ENCODE assay signal across 8 mouse cellular contexts in genomic region chr4:155944271-155944670, GRCm38 (mm10). TPM values are rescaled to one million over a fixed set of nuclear protein-coding genes. Genes with fewer than 3 reads are reported as not detected.
DNase-seq lines count a peak whose midpoint lies in the region; ATAC-seq and TF ChIP-seq lines count a peak whose summit lies in the region.

No protein-coding gene starts in this region.

- H3K4me3 ChIP-seq in spleen, adult 2 months (ENCODE audit: extremely low read depth, insufficient read depth, insufficient read length), result peak overlapping the region; percentile 88
- H3K4me3 ChIP-seq in kidney, embryonic 14.5 days (ENCODE audit: low read length), result peak overlapping the region; percentile 99
- H3K4me3 ChIP-seq in midbrain, embryonic 11.5 days (ENCODE audit: low read depth, low read length), result peak overlapping the region; percentile 99

- WGBS in spleen, adult 2 months, result 0% methylated on average over 17 of the region's 17 CpGs
- under 1% methylated on average over 17 of the region's 17 CpGs for WGBS in kidney, embryonic 14.5 days
- WGBS in midbrain, embryonic 11.5 days, result under 1% methylated on average over 17 of the region's 17 CpGs

- peak overlapping the region; percentile 87 for H3K4me2 ChIP-seq in kidney, embryonic 14.5 days (replicated peaks; ENCODE audit: low read depth, low read length)
- H3K4me2 ChIP-seq in midbrain, embryonic 11.5 days, result peak overlapping the region; percentile 83

- ATAC-seq in erythroblast, adult 5-6 weeks (replicated peaks; ENCODE audit: low FRiP score, poor library complexity, severe bottlenecking), result peak; percentile 33; the same call in 1 of the 2 replicates
- 0 out of 2 replicates have a peak, but pooled peaks have one; percentile 3 for ATAC-seq in kidney, embryonic 14.5 days (ENCODE audit: low FRiP score, low TSS enrichment)
- ATAC-seq in midbrain, embryonic 11.5 days (ENCODE audit: low FRiP score), result peak; percentile 10; the same call in 1 of the 2 replicates

- H3K9me3 ChIP-seq in kidney, embryonic 14.5 days (ENCODE audit: control insufficient read depth, low read length), result no peaks in the 10 kb centered on the region
- no peaks in the 10 kb centered on the region for H3K9me3 ChIP-seq in midbrain, embryonic 11.5 days (ENCODE audit: control insufficient read depth, low read length)

- H3K36me3 ChIP-seq in spleen, adult 2 months (ENCODE audit: control insufficient read depth, insufficient read depth, low read length), result peaks cover 10% of the 10 kb centered on the region
- H3K36me3 ChIP-seq in kidney, embryonic 14.5 days (ENCODE audit: control insufficient read depth, insufficient read depth, low read length), result peaks cover 30% of the 10 kb centered on the region
- peaks cover 3% of the 10 kb centered on the region; the same call in 1 of the 2 replicates for H3K36me3 ChIP-seq in midbrain, embryonic 11.5 days (ENCODE audit: control insufficient read depth, insufficient read depth, low read length)

- no peak for DNase-seq in spleen, adult 2 months (ENCODE audit: low read depth in 1 of 2, low spot score in 2 of 2)
- DNase-seq in spleen, postnatal 4 days (ENCODE audit: low spot score in 2 of 2), result no peak
- peak; percentile 90 for DNase-seq in midbrain, embryonic 11.5 days (ENCODE audit: low spot score, missing footprints)
- no peak for DNase-seq in right cerebral cortex, postnatal 14 days
- DNase-seq in layer of hippocampus, adult 11-12 months (ENCODE audit: low spot score), result no peak
- DNase-seq in urinary bladder, postnatal 10 days (ENCODE audit: low spot score), result no peak

- no peak overlapping the region for H3K27ac ChIP-seq in spleen, adult 2 months (ENCODE audit: insufficient read depth, low read length)
- peak overlapping the region; percentile 42; the same call in 1 of the 2 replicates for H3K27ac ChIP-seq in kidney, embryonic 14.5 days (ENCODE audit: low read depth, low read length)
- peak overlapping the region; percentile 48; the same call in 1 of the 2 replicates for H3K27ac ChIP-seq in midbrain, embryonic 11.5 days (ENCODE audit: low read depth, low read length)

- H3K9ac ChIP-seq in kidney, embryonic 14.5 days (ENCODE audit: low read depth, low read length), result peak overlapping the region; percentile 95
- peak overlapping the region; percentile 88 for H3K9ac ChIP-seq in midbrain, embryonic 11.5 days (ENCODE audit: low read length)

- TF ChIP-seq CTCF in spleen, adult 2 months (IDR thresholded peaks at IDR 0.05; ENCODE audit: extremely low read depth, insufficient read depth, insufficient read length, insufficient replicate concordance), result no peak

- TF ChIP-seq POLR2A in spleen, adult 2 months (IDR thresholded peaks at IDR 0.05; ENCODE audit: low read depth, low read length), result no peak

- H3K27me3 ChIP-seq in spleen, adult 2 months (ENCODE audit: control insufficient read depth, insufficient read depth, low read length), result no peaks in the 10 kb centered on the region
- H3K27me3 ChIP-seq in kidney, embryonic 14.5 days (ENCODE audit: control insufficient read depth, insufficient read depth, low read length), result no peaks in the 10 kb centered on the region
- no peaks in the 10 kb centered on the region for H3K27me3 ChIP-seq in midbrain, embryonic 11.5 days (ENCODE audit: control insufficient read depth, insufficient read depth, low read length)

- peaks cover 12% of the 10 kb centered on the region; the same call in 1 of the 2 replicates for H3K4me1 ChIP-seq in spleen, adult 2 months (ENCODE audit: control insufficient read depth, insufficient read depth, insufficient read length)
- peaks cover 12% of the 10 kb centered on the region for H3K4me1 ChIP-seq in kidney, embryonic 14.5 days (ENCODE audit: control insufficient read depth, insufficient read depth, low read length)
- peaks cover 16% of the 10 kb centered on the region for H3K4me1 ChIP-seq in midbrain, embryonic 11.5 days (ENCODE audit: control insufficient read depth, insufficient read depth, low read length)

RNA-seq across cellular contexts. Expression of gene Ube2j2, which starts 0.6 kb away (rescaled TPM):
- polyA plus RNA-seq in spleen, adult 2 months (2012; rRNA removed), result 53.6 and 113 TPM in 2 replicates
- total RNA-seq in erythroblast, adult 5-6 weeks (2015; ENCODE audit: low replicate concordance), result 9.4 and 19.4 TPM in 2 replicates
- 25.6 and 41.3 TPM in 2 replicates for total RNA-seq in erythroblast, adult 5-6 weeks (2017; ENCODE audit: low replicate concordance)
- polyA plus RNA-seq in kidney, embryonic 14.5 days (2014; fragmentation: Nextera tagmentation; extraction: Ambion mirVana), result 121 and 127 TPM in 2 replicates
- 148 and 158 TPM in 2 replicates for polyA plus RNA-seq in midbrain, embryonic 11.5 days (2014; fragmentation: Nextera tagmentation; extraction: Ambion mirVana)

RNA-seq across cellular contexts. Expression of gene C1qtnf12, which starts 17.8 kb away (rescaled TPM):
- polyA plus RNA-seq in spleen, adult 2 months (2012; rRNA removed), result 21.6 and 50.1 TPM in 2 replicates
- total RNA-seq in erythroblast, adult 5-6 weeks (2015; ENCODE audit: low replicate concordance), result 99.9 and 100 TPM in 2 replicates
- total RNA-seq in erythroblast, adult 5-6 weeks (2017; ENCODE audit: low replicate concordance), result 21.5 and 35.8 TPM in 2 replicates
- polyA plus RNA-seq in kidney, embryonic 14.5 days (2014; fragmentation: Nextera tagmentation; extraction: Ambion mirVana), result 129 and 142 TPM in 2 replicates
- 19.8 and 20.4 TPM in 2 replicates for polyA plus RNA-seq in midbrain, embryonic 11.5 days (2014; fragmentation: Nextera tagmentation; extraction: Ambion mirVana)

RNA-seq across cellular contexts. Expression of gene B3galt6, which starts 48.2 kb away (rescaled TPM):
- 4.9 and 7.6 TPM in 2 replicates for polyA plus RNA-seq in spleen, adult 2 months (2012; rRNA removed)
- 1.0 and 4.4 TPM in 2 replicates for total RNA-seq in erythroblast, adult 5-6 weeks (2015; ENCODE audit: low replicate concordance)
- total RNA-seq in erythroblast, adult 5-6 weeks (2017; ENCODE audit: low replicate concordance), result 1.2 and 1.4 TPM in 2 replicates
- 20.0 and 20.8 TPM in 2 replicates for polyA plus RNA-seq in kidney, embryonic 14.5 days (2014; fragmentation: Nextera tagmentation; extraction: Ambion mirVana)
- polyA plus RNA-seq in midbrain, embryonic 11.5 days (2014; fragmentation: Nextera tagmentation; extraction: Ambion mirVana), result 17.2 and 18.8 TPM in 2 replicates

RNA-seq across cellular contexts. Expression of gene Sdf4, which starts 48.4 kb away (rescaled TPM):
- polyA plus RNA-seq in spleen, adult 2 months (2012; rRNA removed), result 33.5 and 35.7 TPM in 2 replicates
- 11.1 and 16.7 TPM in 2 replicates for total RNA-seq in erythroblast, adult 5-6 weeks (2015; ENCODE audit: low replicate concordance)
- total RNA-seq in erythroblast, adult 5-6 weeks (2017; ENCODE audit: low replicate concordance), result 101 and 127 TPM in 2 replicates
- 131 and 165 TPM in 2 replicates for polyA plus RNA-seq in kidney, embryonic 14.5 days (2014; fragmentation: Nextera tagmentation; extraction: Ambion mirVana)
- polyA plus RNA-seq in midbrain, embryonic 11.5 days (2014; fragmentation: Nextera tagmentation; extraction: Ambion mirVana), result 130 and 136 TPM in 2 replicates

RNA-seq across cellular contexts. Expression of gene Acap3, which starts 52.6 kb away (rescaled TPM):
- 29.1 and 31.9 TPM in 2 replicates for polyA plus RNA-seq in spleen, adult 2 months (2012; rRNA removed)
- total RNA-seq in erythroblast, adult 5-6 weeks (2015; ENCODE audit: low replicate concordance), result 5.6 and 10.0 TPM in 2 replicates
- total RNA-seq in erythroblast, adult 5-6 weeks (2017; ENCODE audit: low replicate concordance), result 4.3 and 23.7 TPM in 2 replicates
- 10.3 and 15.5 TPM in 2 replicates for polyA plus RNA-seq in kidney, embryonic 14.5 days (2014; fragmentation: Nextera tagmentation; extraction: Ambion mirVana)
- polyA plus RNA-seq in midbrain, embryonic 11.5 days (2014; fragmentation: Nextera tagmentation; extraction: Ambion mirVana), result 25.6 and 27.5 TPM in 2 replicates
